Mouse (Mus musculus) lung, postnatal 0 days (tissue): ENCODE measurements around the gene Olfr435.

ENCODE experiments used
- CTCF ChIP-seq: IDR thresholded peaks from 2 replicates; pipeline ENCODE4 v1.5.1; 2016; ENCODE audit warnings: antibody characterized with exemption, mild to moderate bottlenecking
- EP300 ChIP-seq: IDR thresholded peaks from 2 replicates; pipeline ENCODE4 v1.6.1; 2016; ENCODE audit warnings: antibody characterized with exemption, mild to moderate bottlenecking, control low read depth

DNA sequence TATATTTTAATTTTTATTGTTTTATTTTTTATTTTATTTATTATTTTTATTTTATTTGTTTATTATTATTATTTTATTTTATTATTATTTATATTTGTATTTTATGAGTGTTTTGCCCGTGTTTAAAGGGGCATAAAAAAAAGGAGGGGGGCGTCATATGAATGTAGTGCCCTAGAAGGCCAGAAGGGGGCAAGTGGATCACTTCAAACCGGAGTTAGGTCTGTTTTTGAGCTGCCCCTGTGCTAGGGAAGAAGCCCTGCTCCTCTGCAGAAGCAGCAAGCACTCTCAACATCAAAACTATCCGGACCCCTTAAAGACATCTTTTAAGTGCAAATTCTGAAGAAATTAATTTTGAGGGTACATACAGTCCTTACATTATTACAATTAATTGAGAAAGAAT lies 45.1 kb downstream of the Olfr435 start:
- TF ChIP-seq CTCF, result peak; percentile 58
- no peak for TF ChIP-seq EP300
